Mouse (Mus musculus): Measurements from ENCODE around the gene Gjc2.

- TF ChIP-seq GATA1 (IDR thresholded peaks at IDR 0.05; ENCODE audit: low read length) (no peak), TAL1 (IDR thresholded peaks at IDR 0.05; ENCODE audit: low read length) (no peak)
These were observed 44.6 kb upstream of the Gjc2 start for GRCm38 (mm10) chr11:59227604-59228121.
